ENCODE assay signal across 7 mouse cellular contexts in genomic region chr11:93885572-93886410, GRCm38 (mm10). TPM values are rescaled to one million over a fixed set of nuclear protein-coding genes. Genes with fewer than 3 reads are reported as not detected.
DNase-seq lines count a peak whose midpoint lies in the region; ATAC-seq and TF ChIP-seq lines count a peak whose summit lies in the region.

TSS of gene Utp18 (minus strand) at chr11:93885766.
TSS of gene Mbtd1 (plus strand) at chr11:93885852.

- peak; percentile 96 for ATAC-seq in embryonic facial prominence, embryonic 12.5 days (ENCODE audit: insufficient number of reproducible peaks, insufficient read depth, low FRiP score, low TSS enrichment)
- ATAC-seq in limb, embryonic 13.5 days (ENCODE audit: low FRiP score, low read depth): peak; percentile 97
- peak; percentile 97 for ATAC-seq in midbrain, embryonic 16.5 days

- intact Hi-C loops in heart, adult 2 months (cut with DNase I): loop anchor here (5.0 kb wide), 1 partner anchor 72 kb away; the partner anchor contains the start of gene Nme2

- H3K4me1 ChIP-seq in embryonic facial prominence, embryonic 12.5 days: peaks cover 23% of the 10 kb centered on the region
- H3K4me1 ChIP-seq in heart, adult 2 months (ENCODE audit: control insufficient read depth, insufficient read depth, low read length): peaks cover 8% of the 10 kb centered on the region
- peaks cover 27% of the 10 kb centered on the region for H3K4me1 ChIP-seq in limb, embryonic 13.5 days
- H3K4me1 ChIP-seq in midbrain, embryonic 16.5 days (ENCODE audit: control insufficient read depth, insufficient read depth, low read length): peaks cover 34% of the 10 kb centered on the region

- H3K4me3 ChIP-seq in embryonic facial prominence, embryonic 12.5 days: peak within 1 kb of the TSS; percentile 96
- peak within 1 kb of the TSS; percentile 87 for H3K4me3 ChIP-seq in heart, adult 2 months
- H3K4me3 ChIP-seq in limb, embryonic 13.5 days: peak within 1 kb of the TSS; percentile 96
- peak within 1 kb of the TSS; percentile 62 for H3K4me3 ChIP-seq in midbrain, embryonic 16.5 days (ENCODE audit: low read depth, low read length)

- TF ChIP-seq POLR2A in heart, adult 2 months (IDR thresholded peaks at IDR 0.05; ENCODE audit: insufficient read depth, low read depth, low read length): peak; percentile 55

- no peaks in the 10 kb centered on the region for H3K9me3 ChIP-seq in embryonic facial prominence, embryonic 12.5 days
- no peaks in the 10 kb centered on the region for H3K9me3 ChIP-seq in limb, embryonic 13.5 days
- no peaks in the 10 kb centered on the region for H3K9me3 ChIP-seq in midbrain, embryonic 16.5 days (replicated peaks; ENCODE audit: control insufficient read depth, low read length, poor library complexity, severe bottlenecking)

- H3K27me3 ChIP-seq in embryonic facial prominence, embryonic 12.5 days: no peaks in the 10 kb centered on the region
- no peaks in the 10 kb centered on the region for H3K27me3 ChIP-seq in heart, adult 2 months (ENCODE audit: control insufficient read depth, insufficient read depth, low read length)
- no peaks in the 10 kb centered on the region for H3K27me3 ChIP-seq in limb, embryonic 13.5 days
- H3K27me3 ChIP-seq in midbrain, embryonic 16.5 days (ENCODE audit: control insufficient read depth, insufficient read depth, low read depth, low read length): no peaks in the 10 kb centered on the region

- WGBS in embryonic facial prominence, embryonic 12.5 days: under 1% methylated on average over 69 of the region's 83 CpGs
- WGBS in heart, adult 2 months: 1% methylated on average over 77 of the region's 83 CpGs
- under 1% methylated on average over 76 of the region's 83 CpGs for WGBS in limb, embryonic 13.5 days
- under 1% methylated on average over 80 of the region's 83 CpGs for WGBS in midbrain, embryonic 16.5 days

- H3K4me2 ChIP-seq in embryonic facial prominence, embryonic 12.5 days (replicated peaks): peak within 1 kb of the TSS; percentile 83
- peak within 1 kb of the TSS; percentile 91 for H3K4me2 ChIP-seq in limb, embryonic 13.5 days (replicated peaks)
- peak within 1 kb of the TSS; percentile 90 for H3K4me2 ChIP-seq in midbrain, embryonic 16.5 days (ENCODE audit: low read length)

- H3K79me2 ChIP-seq in heart, adult 2 months (replicated peaks; ENCODE audit: control insufficient read depth, insufficient read depth, low read length): peaks cover 3% of the 10 kb centered on the region

- peak; percentile 45; the same call in 1 of the 2 replicates for TF ChIP-seq EP300 in heart, adult 2 months (IDR thresholded peaks at IDR 0.05; ENCODE audit: insufficient read depth, low read depth, low read length)

- H3K27ac ChIP-seq in embryonic facial prominence, embryonic 12.5 days: peak within 1 kb of the TSS; percentile 93
- peak within 1 kb of the TSS; percentile 99 for H3K27ac ChIP-seq in heart, adult 2 months
- H3K27ac ChIP-seq in limb, embryonic 13.5 days: peak within 1 kb of the TSS; percentile 93
- peak within 1 kb of the TSS; percentile 95 for H3K27ac ChIP-seq in midbrain, embryonic 16.5 days (ENCODE audit: low read length)

- peak within 1 kb of the TSS; percentile 95 for H3K9ac ChIP-seq in embryonic facial prominence, embryonic 12.5 days
- peak within 1 kb of the TSS; percentile 87 for H3K9ac ChIP-seq in heart, adult 2 months (ENCODE audit: low read depth, low read length)
- peak within 1 kb of the TSS; percentile 96 for H3K9ac ChIP-seq in limb, embryonic 13.5 days
- peak within 1 kb of the TSS; percentile 78 for H3K9ac ChIP-seq in midbrain, embryonic 16.5 days (ENCODE audit: low read depth, low read length)

- peak; percentile 99 for DNase-seq in adrenal gland, postnatal 25 days
- DNase-seq in heart, adult 2 months: peak; percentile 99
- DNase-seq in kidney, adult 8-10 months: peak; percentile 98
- DNase-seq in spleen, postnatal 10 days (ENCODE audit: low spot score in 2 of 2): peak; percentile 95 to 99

- no peak for TF ChIP-seq CTCF in heart, adult 2 months (IDR thresholded peaks at IDR 0.05)

- H3K36me3 ChIP-seq in embryonic facial prominence, embryonic 12.5 days: peaks cover 2% of the 10 kb centered on the region; the same call in 1 of the 2 replicates
- H3K36me3 ChIP-seq in heart, adult 2 months (ENCODE audit: control insufficient read depth, insufficient read depth, low read length): peaks cover 9% of the 10 kb centered on the region
- peaks cover 15% of the 10 kb centered on the region for H3K36me3 ChIP-seq in limb, embryonic 13.5 days
- 0 out of 2 replicates have a peak, but pooled peaks cover 3% of the 10 kb centered on the region for H3K36me3 ChIP-seq in midbrain, embryonic 16.5 days (ENCODE audit: control insufficient read depth, insufficient read depth, low read length)

RNA-seq across cellular contexts. Expression of gene Utp18, which starts in this region (rescaled TPM):
- 22.2 and 24.2 TPM in 2 replicates for total RNA-seq in adrenal gland, postnatal 25 days (2021)
- 37.0 and 39.8 TPM in 2 replicates for polyA plus RNA-seq in embryonic facial prominence, embryonic 12.5 days (2016; fragmentation: Nextera tagmentation; extraction: Ambion mirVana)
- 10 to 100 TPM in 1 of 2 experiments, 1 to 10 TPM in 1; 9.9 to 11.3 TPM for total RNA-seq in heart, adult 2 months (2021)
- 2.9 and 3.4 TPM in 2 replicates for polyA plus RNA-seq in heart, adult 2 months (2012; rRNA removed)
- 28.6 and 28.8 TPM in 2 replicates for polyA plus RNA-seq in limb, embryonic 13.5 days (2015; fragmentation: Nextera tagmentation; extraction: Ambion mirVana)
- 31.1 and 32.5 TPM in 2 replicates for polyA plus RNA-seq in midbrain, embryonic 16.5 days (2015; fragmentation: Nextera tagmentation; extraction: Ambion mirVana)

RNA-seq across cellular contexts. Expression of gene Mbtd1, which starts in this region (rescaled TPM):
- total RNA-seq in adrenal gland, postnatal 25 days (2021): 30.2 and 38.1 TPM in 2 replicates
- 42.6 and 43.9 TPM in 2 replicates for polyA plus RNA-seq in embryonic facial prominence, embryonic 12.5 days (2016; fragmentation: Nextera tagmentation; extraction: Ambion mirVana)
- 10 to 100 TPM; 10.8 to 12.3 TPM for total RNA-seq in heart, adult 2 months (2021)
- polyA plus RNA-seq in heart, adult 2 months (2012; rRNA removed): 3.0 and 4.6 TPM in 2 replicates
- polyA plus RNA-seq in limb, embryonic 13.5 days (2015; fragmentation: Nextera tagmentation; extraction: Ambion mirVana): 40.3 and 43.4 TPM in 2 replicates
- polyA plus RNA-seq in midbrain, embryonic 16.5 days (2015; fragmentation: Nextera tagmentation; extraction: Ambion mirVana): 19.8 and 23.8 TPM in 2 replicates

Comparison
In these comparisons a context has a peak if more than half of its experiments do, and no peak if none do; other contexts are left out.
1. Peak in every context shown above with its lines: DNase-seq, ATAC-seq, H3K4me3 ChIP-seq and H3K27ac ChIP-seq.